Mouse (Mus musculus) liver, adult 2 months (tissue): ENCODE data around the gene Homer1. TPM values are rescaled to one million over a fixed set of nuclear protein-coding genes. Genes with fewer than 3 reads are reported as not detected.
A peak's percentile ranks its signal among the peaks of the same experiment; 100 is the strongest.

Experiments
- DNase-seq: peaks from one replicate; pipeline ENCODE4 v3.0.0-alpha.2; 2011; ENCODE audit warnings: low read depth, low spot score; ENCODE audit errors: extremely low read depth
- H3K27ac ChIP-seq: fragments of 200-500 bp; replicated peaks from 2 replicates; pipeline ENCODE4 v1.5.1; 2012; ENCODE audit warnings: low read depth, mild to moderate bottlenecking, control low read depth, inconsistent platforms, low read length; ENCODE audit not compliant: insufficient read depth
- H3K27me3 ChIP-seq: fragments of 200-500 bp; 2 replicates; pipeline ENCODE4 v1.6.1; 2012; ENCODE audit warnings: mild to moderate bottlenecking, moderate library complexity, low read length, inconsistent platforms; ENCODE audit not compliant: control insufficient read depth, insufficient read depth
- H3K36me3 ChIP-seq: fragments of 200-500 bp; 2 replicates; pipeline ENCODE4 v1.6.1; 2012; ENCODE audit warnings: low read length, inconsistent platforms; ENCODE audit not compliant: control insufficient read depth, insufficient read depth
- H3K4me1 ChIP-seq: fragments of 200-500 bp; 2 replicates; pipeline ENCODE4 v1.6.1; 2011; ENCODE audit warnings: low read length; ENCODE audit not compliant: control insufficient read depth, insufficient read depth
- H3K4me3 ChIP-seq: fragments of 200-500 bp; 2 replicates; pipeline ENCODE4 v1.5.1; 2011; ENCODE audit warnings: low read depth, mild to moderate bottlenecking, control low read depth, low read length, moderate library complexity; ENCODE audit not compliant: insufficient read depth
- H3K79me2 ChIP-seq: fragments of 200-500 bp; 2 replicates; pipeline ENCODE4 v1.6.1; 2012; ENCODE audit warnings: inconsistent platforms, mild to moderate bottlenecking, low read length, moderate library complexity; ENCODE audit not compliant: control insufficient read depth, insufficient read depth
- H3K9ac ChIP-seq: fragments of 200-500 bp; 2 replicates; pipeline ENCODE4 v1.6.1; 2012; ENCODE audit warnings: low read depth, mild to moderate bottlenecking, control low read depth, inconsistent platforms, low read length
- CTCF ChIP-seq: fragments of 200-500 bp; IDR thresholded peaks from 2 replicates; pipeline ENCODE4 v1.5.1; 2011; ENCODE audit warnings: low read depth, low read length, control low read depth
- POLR2A ChIP-seq: fragments of 200-500 bp; IDR thresholded peaks from 2 replicates; pipeline ENCODE4 v1.6.1; 2011; ENCODE audit warnings: low read length, control low read depth; ENCODE audit not compliant: insufficient read depth; ENCODE audit errors: extremely low read depth
- WGBS: fragments of 180-500 bp; shearing (Covaris S2); methylation state at CpG from one replicate; pipeline ENCODE4 v1.1.7; 2018; 5-methylcytosine and 5-hydroxymethylcytosine counted together
- polyA plus RNA-seq: library from polyadenylated mRNA; depleted of rRNA; stranded (reverse); fragments of >200 nt; gene quantifications from 2 replicates; pipeline ENCODE4 v1.2.3, GENCODE M21; 2012
- total RNA-seq: library from RNA; depleted of rRNA; stranded (reverse); fragments of >200 nt; gene quantifications from 2 replicates; pipeline ENCODE4 v1.2.3, GENCODE M21; 2014

The Homer1 gene
- total and polyA plus RNA-seq, 2 experiments: 1.8 to 13.2 TPM

GRCm38 (mm10) chr13:93305636-93306035 is 6.2 kb downstream of the Homer1 start:
- peak overlapping the region; percentile 68 for H3K9ac ChIP-seq
- no peaks in the 10 kb centered on the region for H3K27me3 ChIP-seq
- peaks cover 3% of the 10 kb centered on the region; the same call in 1 of the 2 replicates for H3K79me2 ChIP-seq
- TF ChIP-seq CTCF: no peak
- TF ChIP-seq POLR2A: no peak
- peak; percentile 46 for DNase-seq
- peaks cover 2% of the 10 kb centered on the region for H3K4me1 ChIP-seq
- H3K36me3 ChIP-seq: no peaks in the 10 kb centered on the region
- peak overlapping the region; percentile 56 for H3K4me3 ChIP-seq
- 23% methylated on average over 7 of the region's 7 CpGs for WGBS
- H3K27ac ChIP-seq: no peak overlapping the region

- no peak overlapping the region for H3K4me3 ChIP-seq
- H3K27ac ChIP-seq: no peak overlapping the region
- TF ChIP-seq POLR2A (no peak), CTCF (no peak)
- no peaks in the 10 kb centered on the region for H3K36me3 ChIP-seq
- H3K79me2 ChIP-seq: peaks cover 6% of the 10 kb centered on the region; the same call in 1 of the 2 replicates
- no peak overlapping the region for H3K9ac ChIP-seq
- peaks cover 2% of the 10 kb centered on the region for H3K4me1 ChIP-seq
- H3K27me3 ChIP-seq: no peaks in the 10 kb centered on the region
- WGBS: 85% methylated on average over 3 of the region's 3 CpGs
- DNase-seq: no peak
Measured at GRCm38 (mm10) chr13:93306545-93306944, 7.1 kb downstream of the Homer1 start.

- no peak overlapping the region for H3K4me3 ChIP-seq
- H3K27me3 ChIP-seq: no peaks in the 10 kb centered on the region
- no peak for DNase-seq
- WGBS: 82% methylated on average over 7 of the region's 7 CpGs
- TF ChIP-seq POLR2A (no peak), CTCF (no peak)
- no peak overlapping the region for H3K9ac ChIP-seq
- H3K27ac ChIP-seq: no peak overlapping the region
- peaks cover 6% of the 10 kb centered on the region; the same call in 1 of the 2 replicates for H3K79me2 ChIP-seq
- no peaks in the 10 kb centered on the region for H3K36me3 ChIP-seq
- H3K4me1 ChIP-seq: peaks cover 2% of the 10 kb centered on the region
Measured at GRCm38 (mm10) chr13:93307700-93308099, 8.3 kb downstream of the Homer1 start.

- TF ChIP-seq POLR2A: no peak
- no peak for TF ChIP-seq CTCF
- Histone ChIP-seq H3K9ac (no peak overlapping the region), H3K4me1 (peaks cover 2% of the 10 kb centered on the region), H3K36me3 (no peaks in the 10 kb centered on the region), H3K4me3 (no peak overlapping the region), H3K79me2 (peaks cover 6% of the 10 kb centered on the region; the same call in 1 of the 2 replicates), H3K27ac (no peak overlapping the region), H3K27me3 (no peaks in the 10 kb centered on the region)
- 28% methylated on average over 1 of the region's 1 CpGs for WGBS
- DNase-seq: peak; percentile 32
Measured at GRCm38 (mm10) chr13:93309295-93309694, 9.9 kb downstream of the Homer1 start.

GRCm38 (mm10) chr13:93312518-93312917 is 13.1 kb downstream of the Homer1 start:
- H3K79me2 ChIP-seq: peaks cover 6% of the 10 kb centered on the region; the same call in 1 of the 2 replicates
- no peak overlapping the region for H3K4me3 ChIP-seq
- TF ChIP-seq CTCF (no peak), POLR2A (no peak)
- H3K27me3 ChIP-seq: no peaks in the 10 kb centered on the region
- no peaks in the 10 kb centered on the region for H3K36me3 ChIP-seq
- no peak for DNase-seq
- H3K27ac ChIP-seq: no peak overlapping the region
- H3K9ac ChIP-seq: no peak overlapping the region
- H3K4me1 ChIP-seq: no peaks in the 10 kb centered on the region

GRCm38 (mm10) chr13:93314322-93314721 is 14.9 kb downstream of the Homer1 start:
- Histone ChIP-seq H3K4me1 (no peaks in the 10 kb centered on the region), H3K36me3 (no peaks in the 10 kb centered on the region), H3K9ac (no peak overlapping the region), H3K4me3 (no peak overlapping the region), H3K27ac (no peak overlapping the region), H3K79me2 (peaks cover 5% of the 10 kb centered on the region; the same call in 1 of the 2 replicates), H3K27me3 (no peaks in the 10 kb centered on the region)
- TF ChIP-seq POLR2A (no peak), CTCF (no peak)
- WGBS: 90% methylated on average over 4 of the region's 4 CpGs
- no peak for DNase-seq
